Mouse (Mus musculus) spleen, adult 2 months (tissue): Measurements from ENCODE around the gene Slc30a10.

Experiments used
- CTCF ChIP-seq: fragments of 200-500 bp; IDR thresholded peaks from 2 replicates; pipeline ENCODE4 v1.5.1; 2011; ENCODE audit warnings: mild to moderate bottlenecking, inconsistent platforms; ENCODE audit not compliant: insufficient read depth, insufficient read length, insufficient replicate concordance; ENCODE audit errors: extremely low read depth
- POLR2A ChIP-seq: fragments of 200-500 bp; IDR thresholded peaks from 2 replicates; pipeline ENCODE4 v1.6.1; 2011; ENCODE audit warnings: low read depth, low read length, inconsistent platforms

DNA sequence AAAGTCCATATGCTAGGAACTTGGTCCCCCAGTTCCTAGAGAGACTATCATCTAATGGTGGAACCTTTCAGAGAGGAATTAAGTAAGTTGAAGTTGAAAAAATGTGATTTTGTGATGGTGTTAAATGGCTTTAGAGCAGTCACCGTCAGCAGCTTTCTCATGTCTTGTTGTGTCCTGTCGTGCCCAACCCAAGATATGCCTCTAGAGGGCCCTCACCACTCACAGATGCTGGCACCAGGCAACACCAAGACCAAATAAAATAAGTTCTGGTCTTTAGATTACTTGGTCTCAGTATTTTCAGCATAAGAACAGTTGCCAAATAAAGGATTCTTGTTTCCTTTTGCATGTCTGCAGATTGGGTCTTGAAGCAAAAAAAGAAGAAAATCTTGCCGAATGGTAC is 44.8 kb upstream of the Slc30a10 start:
- no peak for TF ChIP-seq CTCF
- no peak for TF ChIP-seq POLR2A
